Mouse (Mus musculus): ENCODE results near the gene Prkca. TPM values are rescaled to one million over a fixed set of nuclear protein-coding genes. Genes with fewer than 3 reads are reported as not detected.

Prkca gene
- total RNA-seq, 1 experiment: 8.4 TPM

DNA sequence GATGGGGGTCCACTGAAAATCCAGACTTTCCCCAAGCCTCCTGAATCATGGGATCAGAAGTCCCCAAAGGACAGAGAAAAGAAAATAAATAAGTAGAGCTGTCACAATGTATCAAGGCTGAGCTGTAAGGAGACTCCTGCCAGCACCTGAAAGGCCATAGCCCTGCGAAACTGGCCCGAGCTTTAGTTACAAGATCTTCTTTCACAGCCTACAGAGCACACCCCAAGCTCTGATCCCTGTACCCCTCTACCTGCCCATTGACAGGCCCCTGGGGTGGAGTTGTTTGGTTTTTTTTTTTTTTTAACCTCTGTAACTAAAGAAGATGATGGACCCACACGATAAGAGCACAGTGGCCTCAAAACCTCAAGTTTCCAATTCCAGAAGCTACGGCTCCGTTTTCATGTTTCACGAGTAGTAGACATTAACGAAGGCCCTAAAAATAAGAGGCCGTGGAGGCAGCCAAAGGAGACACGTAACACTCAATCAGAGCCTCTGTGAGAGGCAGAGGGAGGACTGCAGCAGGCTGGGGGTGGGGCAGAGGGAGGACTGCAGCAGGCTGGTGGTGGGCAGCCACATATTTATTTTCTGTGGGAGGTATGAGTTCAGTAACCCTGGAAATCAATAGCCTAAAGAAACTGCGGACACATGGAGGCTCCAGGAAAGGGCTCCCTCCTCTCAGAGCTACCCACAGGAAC lies 41.8 kb downstream of the Prkca start:
- Histone ChIP-seq H3K4me3 (ENCODE audit: insufficient read depth in 1 of 2, low read depth in 1 of 2, low read length in 2 of 2, poor library complexity in 1 of 2, severe bottlenecking in 1 of 2) (no peak overlapping the region), H3K27ac (ENCODE audit: insufficient read depth, low read depth, low read length, poor library complexity, severe bottlenecking) (no peak overlapping the region), H3K36me3 (ENCODE audit: control insufficient read depth, insufficient read depth, low read length, poor library complexity, severe bottlenecking) (no peaks in the 10 kb centered on the region), H3K4me1 (ENCODE audit: control insufficient read depth in 2 of 2, insufficient read depth in 2 of 2, low read length in 2 of 2, poor library complexity in 1 of 2) (no peaks in the 10 kb centered on the region), H3K9me3 (ENCODE audit: control insufficient read depth, insufficient read depth, low read depth, low read length) (no peaks in the 10 kb centered on the region), H3K9ac (ENCODE audit: insufficient read depth, low read depth, low read length, poor library complexity, severe bottlenecking) (no peak overlapping the region)
- DNase-seq (ENCODE audit: low read depth, low spot score): no peak
- TF ChIP-seq CHD2 (IDR thresholded peaks at IDR 0.05; ENCODE audit: low read depth, low read length) (no peak), HCFC1 (IDR thresholded peaks at IDR 0.05; ENCODE audit: borderline replicate concordance, insufficient read depth, low read length) (no peak)
- in situ Hi-C loops (cut with MboI; ENCODE audit: low sequenced_read_pairs in 2 of 2, unreplicated experiment in 2 of 2): no loop called here

DNA sequence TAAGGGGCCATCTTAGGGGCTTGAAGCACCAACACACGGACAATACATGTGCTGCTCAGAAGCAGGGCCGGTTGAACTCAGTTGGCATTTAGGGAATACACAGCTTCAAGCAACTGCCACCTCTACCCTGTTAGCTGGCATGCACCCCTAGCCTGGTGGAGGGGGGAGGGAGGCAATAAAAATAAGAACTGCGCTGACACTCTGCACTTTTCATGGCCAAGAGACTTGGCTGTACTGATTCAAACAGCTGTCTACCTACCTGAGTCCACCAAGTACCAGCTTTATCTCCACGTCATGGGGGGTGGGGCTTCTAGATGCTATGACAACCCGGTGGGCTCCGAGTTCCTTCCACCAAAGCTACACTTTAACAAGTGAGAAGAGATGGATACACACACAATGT lies 42.7 kb downstream of the Prkca start:
- in situ Hi-C loops (cut with MboI; ENCODE audit: low sequenced_read_pairs in 2 of 2, unreplicated experiment in 2 of 2): no loop called here
- TF ChIP-seq CHD2 (IDR thresholded peaks at IDR 0.05; ENCODE audit: low read depth, low read length): no peak
- no peak for TF ChIP-seq ZNF384 (IDR thresholded peaks at IDR 0.05; ENCODE audit: low read depth, low read length)
- TF ChIP-seq HCFC1 (IDR thresholded peaks at IDR 0.05; ENCODE audit: borderline replicate concordance, insufficient read depth, low read length): no peak
- TF ChIP-seq ZC3H11A (IDR thresholded peaks at IDR 0.05; ENCODE audit: borderline replicate concordance, low read depth, low read length): no peak
- TF ChIP-seq MAFK (IDR thresholded peaks at IDR 0.05; ENCODE audit: insufficient read depth, low read depth, low read length): no peak
- no peak overlapping the region for H3K9ac ChIP-seq (ENCODE audit: insufficient read depth, low read depth, low read length, poor library complexity, severe bottlenecking)
- no peaks in the 10 kb centered on the region for H3K4me1 ChIP-seq (ENCODE audit: control insufficient read depth in 2 of 2, insufficient read depth in 2 of 2, low read length in 2 of 2, poor library complexity in 1 of 2)
- no peak for DNase-seq (ENCODE audit: low read depth, low spot score)
- H3K27ac ChIP-seq (ENCODE audit: insufficient read depth, low read depth, low read length, poor library complexity, severe bottlenecking): no peak overlapping the region
- no peak overlapping the region for H3K4me3 ChIP-seq (ENCODE audit: insufficient read depth in 1 of 2, low read depth in 1 of 2, low read length in 2 of 2, poor library complexity in 1 of 2, severe bottlenecking in 1 of 2)
- H3K9me3 ChIP-seq (ENCODE audit: control insufficient read depth, insufficient read depth, low read depth, low read length): no peaks in the 10 kb centered on the region
- H3K36me3 ChIP-seq (ENCODE audit: control insufficient read depth, insufficient read depth, low read length, poor library complexity, severe bottlenecking): no peaks in the 10 kb centered on the region

DNA sequence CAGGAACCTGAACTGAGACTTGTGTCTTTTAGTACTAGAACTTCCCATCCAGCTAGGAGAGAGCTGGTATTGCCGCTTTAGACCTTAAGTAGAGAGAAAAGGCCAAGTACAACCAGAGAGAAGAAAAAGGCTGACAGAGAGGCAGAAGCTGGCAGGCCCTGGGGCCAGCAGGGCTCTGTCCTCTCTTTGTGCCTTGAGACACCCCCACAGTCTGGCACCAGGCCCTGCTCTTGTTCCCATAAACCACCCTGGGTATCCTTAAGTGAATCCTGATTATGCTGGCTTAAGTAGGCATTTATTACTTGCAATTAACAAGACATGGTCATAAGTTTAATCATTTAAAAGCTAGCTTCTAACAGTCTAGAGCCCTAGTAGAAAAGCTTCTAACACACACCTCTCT lies 43.3 kb downstream of the Prkca start:
- no peak overlapping the region for H3K9ac ChIP-seq (ENCODE audit: insufficient read depth, low read depth, low read length, poor library complexity, severe bottlenecking)
- no peaks in the 10 kb centered on the region for H3K36me3 ChIP-seq (ENCODE audit: control insufficient read depth, insufficient read depth, low read length, poor library complexity, severe bottlenecking)
- in situ Hi-C loops (cut with MboI; ENCODE audit: low sequenced_read_pairs in 2 of 2, unreplicated experiment in 2 of 2): no loop called here
- H3K27ac ChIP-seq (ENCODE audit: insufficient read depth, low read depth, low read length, poor library complexity, severe bottlenecking): no peak overlapping the region
- H3K9me3 ChIP-seq (ENCODE audit: control insufficient read depth, insufficient read depth, low read depth, low read length): no peaks in the 10 kb centered on the region
- no peak for TF ChIP-seq CHD2 (IDR thresholded peaks at IDR 0.05; ENCODE audit: low read depth, low read length)
- TF ChIP-seq ZC3H11A (IDR thresholded peaks at IDR 0.05; ENCODE audit: borderline replicate concordance, low read depth, low read length): no peak
- TF ChIP-seq ZNF384 (IDR thresholded peaks at IDR 0.05; ENCODE audit: low read depth, low read length): no peak
- TF ChIP-seq HCFC1 (IDR thresholded peaks at IDR 0.05; ENCODE audit: borderline replicate concordance, insufficient read depth, low read length): no peak
- H3K4me3 ChIP-seq (ENCODE audit: insufficient read depth in 1 of 2, low read depth in 1 of 2, low read length in 2 of 2, poor library complexity in 1 of 2, severe bottlenecking in 1 of 2): no peak overlapping the region
- no peaks in the 10 kb centered on the region for H3K4me1 ChIP-seq (ENCODE audit: control insufficient read depth in 2 of 2, insufficient read depth in 2 of 2, low read length in 2 of 2, poor library complexity in 1 of 2)
- DNase-seq (ENCODE audit: low read depth, low spot score): no peak

DNA sequence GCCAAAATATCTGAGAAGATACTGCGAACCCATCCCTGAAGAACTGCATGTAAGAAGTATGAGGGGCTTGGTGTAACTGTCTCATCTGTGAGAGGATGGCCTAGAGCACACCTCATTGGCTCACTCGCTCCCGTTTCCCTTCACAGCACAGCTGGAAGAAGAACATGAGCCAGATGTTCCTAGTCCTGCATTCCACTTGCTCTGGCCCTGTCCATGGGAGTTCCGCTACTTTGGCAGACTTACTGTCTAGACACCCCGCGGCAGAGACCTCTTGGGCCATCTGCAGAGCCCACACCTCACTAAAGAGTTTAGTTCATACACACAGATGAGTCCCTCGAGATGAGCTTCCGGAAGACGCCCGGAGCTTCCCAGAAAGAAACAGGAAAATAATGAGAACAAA lies 43.8 kb downstream of the Prkca start:
- TF ChIP-seq ZNF384 (IDR thresholded peaks at IDR 0.05; ENCODE audit: low read depth, low read length) (no peak), MAFK (IDR thresholded peaks at IDR 0.05; ENCODE audit: insufficient read depth, low read depth, low read length) (no peak), HCFC1 (IDR thresholded peaks at IDR 0.05; ENCODE audit: borderline replicate concordance, insufficient read depth, low read length) (no peak), ZC3H11A (IDR thresholded peaks at IDR 0.05; ENCODE audit: borderline replicate concordance, low read depth, low read length) (no peak), CHD2 (IDR thresholded peaks at IDR 0.05; ENCODE audit: low read depth, low read length) (no peak)
- in situ Hi-C loops (cut with MboI; ENCODE audit: low sequenced_read_pairs in 2 of 2, unreplicated experiment in 2 of 2): no loop called here

DNA sequence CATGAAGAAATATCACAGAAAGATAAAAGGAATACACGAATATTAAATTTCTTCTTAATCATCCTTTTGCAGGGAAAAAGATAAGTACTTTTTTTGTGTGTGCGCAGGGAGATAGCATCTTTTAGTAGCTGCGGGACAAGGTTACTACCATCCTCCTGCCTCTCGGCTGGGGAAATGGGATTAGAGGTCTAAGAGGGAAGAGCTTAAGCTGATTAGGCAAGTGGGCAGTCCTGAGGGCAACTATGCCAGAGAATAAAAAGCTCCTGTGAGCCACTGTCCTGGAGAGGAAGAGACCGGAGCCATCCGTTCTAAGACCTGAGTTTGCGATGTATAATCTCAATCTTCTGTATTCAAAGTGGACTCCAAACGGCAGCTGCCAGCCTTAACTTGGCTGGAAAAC lies 45.8 kb downstream of the Prkca start:
- no peaks in the 10 kb centered on the region for H3K4me1 ChIP-seq (ENCODE audit: control insufficient read depth in 2 of 2, insufficient read depth in 2 of 2, low read length in 2 of 2, poor library complexity in 1 of 2)
- no peaks in the 10 kb centered on the region for H3K9me3 ChIP-seq (ENCODE audit: control insufficient read depth, insufficient read depth, low read depth, low read length)
- in situ Hi-C loops (cut with MboI; ENCODE audit: low sequenced_read_pairs in 2 of 2, unreplicated experiment in 2 of 2): no loop called here
- no peak overlapping the region for H3K9ac ChIP-seq (ENCODE audit: insufficient read depth, low read depth, low read length, poor library complexity, severe bottlenecking)
- no peak overlapping the region for H3K4me3 ChIP-seq (ENCODE audit: insufficient read depth in 1 of 2, low read depth in 1 of 2, low read length in 2 of 2, poor library complexity in 1 of 2, severe bottlenecking in 1 of 2)
- H3K27ac ChIP-seq (ENCODE audit: insufficient read depth, low read depth, low read length, poor library complexity, severe bottlenecking): no peak overlapping the region
- DNase-seq (ENCODE audit: low read depth, low spot score): no peak
- TF ChIP-seq MAFK (IDR thresholded peaks at IDR 0.05; ENCODE audit: insufficient read depth, low read depth, low read length) (no peak), ZC3H11A (IDR thresholded peaks at IDR 0.05; ENCODE audit: borderline replicate concordance, low read depth, low read length) (no peak), ZNF384 (IDR thresholded peaks at IDR 0.05; ENCODE audit: low read depth, low read length) (no peak), CHD2 (IDR thresholded peaks at IDR 0.05; ENCODE audit: low read depth, low read length) (no peak), HCFC1 (IDR thresholded peaks at IDR 0.05; ENCODE audit: borderline replicate concordance, insufficient read depth, low read length) (no peak)
- no peaks in the 10 kb centered on the region for H3K36me3 ChIP-seq (ENCODE audit: control insufficient read depth, insufficient read depth, low read length, poor library complexity, severe bottlenecking)

More for the DNA sequence above, 43.8 kb downstream of the Prkca start:
- Histone ChIP-seq H3K36me3 (ENCODE audit: control insufficient read depth, insufficient read depth, low read length, poor library complexity, severe bottlenecking) (no peaks in the 10 kb centered on the region), H3K27ac (ENCODE audit: insufficient read depth, low read depth, low read length, poor library complexity, severe bottlenecking) (no peak overlapping the region), H3K9ac (ENCODE audit: insufficient read depth, low read depth, low read length, poor library complexity, severe bottlenecking) (no peak overlapping the region), H3K4me3 (ENCODE audit: insufficient read depth in 1 of 2, low read depth in 1 of 2, low read length in 2 of 2, poor library complexity in 1 of 2, severe bottlenecking in 1 of 2) (no peak overlapping the region), H3K4me1 (ENCODE audit: control insufficient read depth in 2 of 2, insufficient read depth in 2 of 2, low read length in 2 of 2, poor library complexity in 1 of 2) (no peaks in the 10 kb centered on the region), H3K9me3 (ENCODE audit: control insufficient read depth, insufficient read depth, low read depth, low read length) (no peaks in the 10 kb centered on the region)
- DNase-seq (ENCODE audit: low read depth, low spot score): no peak
